In the genomic region with DNA sequence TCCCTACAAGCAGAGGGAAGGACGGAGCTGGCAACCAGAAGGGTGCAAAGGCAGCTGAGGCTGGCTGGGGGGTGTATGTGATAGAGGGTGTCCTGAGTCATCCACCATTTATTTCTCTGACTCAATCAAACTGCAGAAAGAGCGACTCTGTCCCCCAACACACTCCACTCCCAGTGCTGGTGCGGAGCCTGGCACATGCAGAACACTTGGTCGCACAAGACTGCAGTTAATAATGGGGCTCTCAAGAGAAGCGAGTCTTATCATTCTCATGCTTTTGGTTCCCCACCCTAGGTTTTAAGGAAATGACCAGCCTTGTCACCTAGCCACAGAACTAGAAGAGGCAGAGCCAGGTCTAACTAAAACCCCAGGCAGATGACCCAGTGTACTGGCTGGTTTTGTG, we compare ENCODE assay signal across 26 mouse cellular contexts. TPM values are rescaled to one million over a fixed set of nuclear protein-coding genes. Genes with fewer than 3 reads are reported as not detected.
DNase-seq lines count a peak whose midpoint lies in the region; ATAC-seq lines count a peak whose summit lies in the region.
"Had no signal": no experiment of that assay in that cellular context is flagged by ENCODE, and none has a peak within 500 bp of the region (broad histone marks: within the 10 kb centered on the region; RNA-seq: fewer than 3 reads in every experiment).

No protein-coding gene starts in this region.

- peak overlapping the region; percentile 51 for H3K4me3 ChIP-seq in megakaryocyte, embryonic 14.5 days (replicated peaks)
- H3K4me3 ChIP-seq in liver, embryonic 13.5 days (replicated peaks), result no peak overlapping the region
- H3K4me3 ChIP-seq: embryonic facial prominence, embryonic 13.5 days; erythroblast, embryonic 14.5 days; forebrain, embryonic 13.5 days; heart, embryonic 13.5 days; hindbrain, embryonic 13.5 days; kidney, embryonic 15.5 days had no signal

- no peaks in the 10 kb centered on the region for H3K27me3 ChIP-seq in megakaryocyte, embryonic 14.5 days (replicated peaks)
- no peaks in the 10 kb centered on the region for H3K27me3 ChIP-seq in liver, embryonic 13.5 days
- H3K27me3 ChIP-seq: embryonic facial prominence, embryonic 13.5 days; forebrain, embryonic 13.5 days; heart, embryonic 13.5 days; hindbrain, embryonic 13.5 days; kidney, embryonic 15.5 days; Patski had no signal

- H3K9me3 ChIP-seq in megakaryocyte, embryonic 14.5 days, result no peaks in the 10 kb centered on the region
- no peaks in the 10 kb centered on the region for H3K9me3 ChIP-seq in liver, embryonic 13.5 days (replicated peaks)
- H3K9me3 ChIP-seq: embryonic facial prominence, embryonic 13.5 days; forebrain, embryonic 13.5 days; heart, embryonic 13.5 days; hindbrain, embryonic 13.5 days; kidney, embryonic 15.5 days had no signal

- DNase-seq in adrenal gland, postnatal 10 days, result peak; percentile 26
- no peak for DNase-seq in adrenal gland, adult 8-10 months
- no peak for DNase-seq in liver, embryonic 13.5 days
- no peak for DNase-seq in layer of hippocampus, adult 11-12 months (ENCODE audit: low spot score)
- DNase-seq in heart, postnatal 4 days, result no peak
- no peak for DNase-seq in embryo, embryonic 10 days (ENCODE audit: low spot score)
- DNase-seq: cerebellum, adult 18-20 months; cerebellum, postnatal 14 days; embryo, embryonic 11 days; gastrocnemius, postnatal 10 days; heart, adult 18-20 months; heart, postnatal 14 days; kidney, adult 11 months; kidney, postnatal 36 days; lung, postnatal 4 days; midbrain, embryonic 14.5 days; right cerebral cortex, postnatal 14 days had no signal

- peaks cover 87% of the 10 kb centered on the region for H3K4me1 ChIP-seq in megakaryocyte, embryonic 14.5 days
- H3K4me1 ChIP-seq in liver, embryonic 13.5 days (replicated peaks), result peaks cover 75% of the 10 kb centered on the region

- ATAC-seq in megakaryocyte, adult 5-6 weeks (ENCODE audit: poor library complexity, severe bottlenecking), result no peak
- ATAC-seq in liver, embryonic 13.5 days (ENCODE audit: low read depth), result peak; percentile 76
- ATAC-seq: forebrain, embryonic 13.5 days; Patski had no signal

- peaks cover 47% of the 10 kb centered on the region for H3K36me3 ChIP-seq in megakaryocyte, embryonic 14.5 days (replicated peaks; ENCODE audit: low read length)
- H3K36me3 ChIP-seq in liver, embryonic 13.5 days, result peaks cover 3% of the 10 kb centered on the region; the same call in 1 of the 2 replicates
- H3K36me3 ChIP-seq: embryonic facial prominence, embryonic 13.5 days; heart, embryonic 13.5 days; hindbrain, embryonic 13.5 days; kidney, embryonic 15.5 days had no signal

- H3K9ac ChIP-seq in liver, embryonic 13.5 days, result peak overlapping the region; percentile 42
- H3K9ac ChIP-seq: embryonic facial prominence, embryonic 13.5 days; forebrain, embryonic 13.5 days; heart, embryonic 13.5 days; hindbrain, embryonic 13.5 days; kidney, embryonic 15.5 days had no signal

- peak overlapping the region; percentile 64 for H3K27ac ChIP-seq in liver, embryonic 13.5 days
- H3K27ac ChIP-seq: embryonic facial prominence, embryonic 13.5 days; forebrain, embryonic 13.5 days; heart, embryonic 13.5 days; hindbrain, embryonic 13.5 days; kidney, embryonic 15.5 days had no signal

- peak overlapping the region; percentile 42 for H3K4me2 ChIP-seq in liver, embryonic 13.5 days
- H3K4me2 ChIP-seq: embryonic facial prominence, embryonic 13.5 days; forebrain, embryonic 13.5 days; heart, embryonic 13.5 days; hindbrain, embryonic 13.5 days; kidney, embryonic 15.5 days had no signal

- 33% methylated on average over 5 of the region's 5 CpGs for WGBS in liver, embryonic 13.5 days (ENCODE audit: insufficient replicate concordance)

RNA-seq across cellular contexts. Expression of a gene that starts 8.4 kb away (rescaled TPM):
- total RNA-seq in adrenal gland, postnatal 10 days (2021), result 10 to 100 TPM in 1 of 2 experiments, 1 to 10 TPM in 1; 8.5 to 11.0 TPM
- total RNA-seq in adrenal gland, adult 8-10 months (2022), result 10 to 100 TPM in 3 of 4 experiments, 1 to 10 TPM in 1; 7.2 to 16.9 (median 10.6) TPM
- polyA plus RNA-seq in megakaryocyte, embryonic 14.5 days (2012; ENCODE audit: insufficient read depth, low replicate concordance), result 30.6 and 132 TPM in 2 replicates
- 19.5 and 28.6 TPM in 2 replicates for total RNA-seq in megakaryocyte, adult 5-6 weeks (2015)
- total RNA-seq in megakaryocyte, adult 5-6 weeks (2017), result 1.9 and 2.8 TPM in 2 replicates
- polyA plus RNA-seq in liver, embryonic 13.5 days (2015; fragmentation: Nextera tagmentation; extraction: Ambion mirVana), result 1.4 TPM in 2 replicates
- 1 to 10 TPM; 7.6 to 7.8 TPM for total RNA-seq in heart, postnatal 4 days (2021)

RNA-seq across cellular contexts. Expression of a gene that starts 22.3 kb away (rescaled TPM):
- total RNA-seq in adrenal gland, postnatal 10 days (2021), result under 1 TPM; 0.09 TPM
- under 1 TPM in 3 of 4 experiments, not detected in 1; 0.10 to 0.28 (median 0.12) TPM for total RNA-seq in adrenal gland, adult 8-10 months (2022)
- polyA plus RNA-seq in megakaryocyte, embryonic 14.5 days (2012; ENCODE audit: insufficient read depth, low replicate concordance), result 0.15 TPM in 1 of 2 replicates, not detected in the other
- total RNA-seq in megakaryocyte, adult 5-6 weeks (2015), result 0.16 and 0.27 TPM in 2 replicates
- 0.53 TPM in 1 of 2 replicates, not detected in the other for total RNA-seq in megakaryocyte, adult 5-6 weeks (2017)
- polyA plus RNA-seq in liver, embryonic 13.5 days (2015; fragmentation: Nextera tagmentation; extraction: Ambion mirVana), result 0.02 TPM in 1 of 2 replicates, not detected in the other
- total RNA-seq in heart, postnatal 4 days (2021), result not detected
- total RNA-seq: gastrocnemius, postnatal 10 days; heart, adult 18-20 months; heart, postnatal 14 days had no signal
- polyA plus RNA-seq: forebrain, embryonic 13.5 days; kidney, embryonic 15.5 days had no signal

RNA-seq across cellular contexts. Expression of a gene that starts 58.9 kb away (rescaled TPM):
- 100 to 1,000 TPM; 106 to 109 TPM for total RNA-seq in adrenal gland, postnatal 10 days (2021)
- total RNA-seq in adrenal gland, adult 8-10 months (2022), result 100 to 1,000 TPM; 175 to 194 (median 175) TPM
- polyA plus RNA-seq in megakaryocyte, embryonic 14.5 days (2012; ENCODE audit: insufficient read depth, low replicate concordance), result 161 and 318 TPM in 2 replicates
- 62.0 and 65.7 TPM in 2 replicates for total RNA-seq in megakaryocyte, adult 5-6 weeks (2015)
- 39.8 and 39.9 TPM in 2 replicates for total RNA-seq in megakaryocyte, adult 5-6 weeks (2017)
- polyA plus RNA-seq in liver, embryonic 13.5 days (2015; fragmentation: Nextera tagmentation; extraction: Ambion mirVana), result 159 and 165 TPM in 2 replicates
- 100 to 1,000 TPM in 1 of 2 experiments, 10 to 100 TPM in 1; 90.4 to 104 TPM for total RNA-seq in heart, postnatal 4 days (2021)
